Mouse (Mus musculus) heart, postnatal 0 days (tissue): ENCODE measurements around the gene Mrps18b. TPM values are rescaled to one million over a fixed set of nuclear protein-coding genes. Genes with fewer than 3 reads are reported as not detected.

Experiments used
- ATAC-seq: fragments of 200-750 bp; cut with Nextera tagmentation; 2 replicates; pipeline ENCODE4 v1.8.0; 2017; ENCODE audit warnings: low read depth, moderate number of reproducible peaks, moderate library complexity; ENCODE audit not compliant: insufficient read depth
- DNase-seq: peaks from one replicate; pipeline ENCODE4 v3.0.0-alpha.2; 2016; ENCODE audit warnings: low spot score
- H3K27ac ChIP-seq: fragments of 300-500 bp; sonication (generic); 2 replicates; pipeline ENCODE4 v1.5.1; 2014; ENCODE audit warnings: low read depth, mild to moderate bottlenecking
- H3K27me3 ChIP-seq: fragments of 300-500 bp; sonication (generic); 2 replicates; pipeline ENCODE4 v1.6.1; 2014; ENCODE audit warnings: low read length, mixed read lengths; ENCODE audit not compliant: control insufficient read depth, insufficient read depth
- H3K36me3 ChIP-seq: fragments of 300-500 bp; sonication (generic); replicated peaks from 2 replicates; pipeline ENCODE4 v1.6.1; 2014; ENCODE audit warnings: low read length, mixed read lengths; ENCODE audit not compliant: control insufficient read depth, insufficient read depth
- H3K4me1 ChIP-seq: fragments of 300-500 bp; sonication (generic); 2 replicates; pipeline ENCODE4 v1.6.1; 2014; ENCODE audit warnings: antibody characterized with exemption; ENCODE audit not compliant: control insufficient read depth, insufficient read depth
- H3K4me2 ChIP-seq: fragments of 300-500 bp; sonication (generic); 2 replicates; pipeline ENCODE4 v1.6.1; 2014; ENCODE audit warnings: low read depth, mild to moderate bottlenecking, low read length, moderate library complexity
- H3K4me3 ChIP-seq: fragments of 300-500 bp; sonication (generic); 2 replicates; pipeline ENCODE4 v1.5.1; 2014; ENCODE audit warnings: low read depth, low read length
- H3K9ac ChIP-seq: fragments of 300-500 bp; sonication (generic); replicated peaks from 2 replicates; pipeline ENCODE4 v1.6.1; 2014; ENCODE audit warnings: low read depth, low read length, mixed read lengths
- H3K9me3 ChIP-seq: fragments of 300-500 bp; sonication (generic); replicated peaks from 2 replicates; pipeline ENCODE4 v1.6.1; 2016; ENCODE audit warnings: low read length; ENCODE audit not compliant: control insufficient read depth
- CTCF ChIP-seq: IDR thresholded peaks from 2 replicates; pipeline ENCODE4 v1.5.1; 2016; ENCODE audit warnings: antibody characterized with exemption, control low read depth, low read depth
- EP300 ChIP-seq: IDR thresholded peaks from 2 replicates; pipeline ENCODE4 v1.6.1; 2016; ENCODE audit warnings: antibody characterized with exemption, low read depth
- WGBS: fragments of 180-500 bp; shearing (Covaris S2); extraction: QIAGEN DNeasy Blood & Tissue Kit; methylation state at CpG from one replicate; pipeline ENCODE4 v1.1.7; 2014; 5-methylcytosine and 5-hydroxymethylcytosine counted together
- polyA plus RNA-seq: library from polyadenylated mRNA; unstranded; fragments of >200 nt; fragmentation: Nextera tagmentation; extraction: Ambion mirVana; gene quantifications from 2 replicates; pipeline ENCODE4 v1.2.1, GENCODE M21; 2015
- total RNA-seq: library from RNA; depleted of rRNA; stranded (reverse); fragments of >200 nt; gene quantifications from 2 replicates; pipeline ENCODE4 v1.2.3, GENCODE M21; 2014; ENCODE audit warnings: low replicate concordance

The Mrps18b gene
- total and polyA plus RNA-seq, 2 experiments from 2014 or later, result 73.7 to 77.0 TPM

GRCm38 (mm10) chr17:35917463-35918251 is 1.5 kb upstream of the Mrps18b start:
- H3K9ac ChIP-seq, result peak overlapping the region; percentile 99
- H3K4me2 ChIP-seq, result peak overlapping the region; percentile 89
- peak overlapping the region; percentile 91 for H3K4me3 ChIP-seq
- no peaks in the 10 kb centered on the region for H3K27me3 ChIP-seq
- H3K36me3 ChIP-seq, result peaks cover 25% of the 10 kb centered on the region
- ATAC-seq (peak; percentile 6; the same call in 1 of the 2 replicates), DNase-seq (peak; percentile 84)
- H3K4me1 ChIP-seq, result peaks cover 18% of the 10 kb centered on the region; the same call in 1 of the 2 replicates
- no peak for TF ChIP-seq CTCF
- no peaks in the 10 kb centered on the region for H3K9me3 ChIP-seq
- peak overlapping the region; percentile 99 for H3K27ac ChIP-seq
- under 1% methylated on average over 13 of the region's 13 CpGs for WGBS

- DNase-seq (no peak), ATAC-seq (no peak)
- Histone ChIP-seq H3K27me3 (no peaks in the 10 kb centered on the region), H3K36me3 (peaks cover 31% of the 10 kb centered on the region), H3K9ac (peak overlapping the region; percentile 99), H3K9me3 (no peaks in the 10 kb centered on the region), H3K4me1 (peaks cover 18% of the 10 kb centered on the region; the same call in 1 of the 2 replicates), H3K4me2 (peak overlapping the region; percentile 89), H3K4me3 (peak overlapping the region; percentile 91), H3K27ac (peak overlapping the region; percentile 99)
- no peak for TF ChIP-seq CTCF
- no peak for TF ChIP-seq EP300
- WGBS, result 1% methylated on average over 8 of the region's 8 CpGs
These were observed 914 bp upstream of the Mrps18b start for GRCm38 (mm10) chr17:35917143-35917462.

GRCm38 (mm10) chr17:35915538-35916296 is 472 bp downstream of the Mrps18b start:
- H3K36me3 ChIP-seq, result peaks cover 35% of the 10 kb centered on the region
- under 1% methylated on average over 28 of the region's 28 CpGs for WGBS
- peak; percentile 0; the same call in 1 of the 2 replicates for ATAC-seq

GRCm38 (mm10) chr17:35914975-35915374 is 1.2 kb downstream of the Mrps18b start:
- H3K4me2 ChIP-seq, result 0 out of 2 replicates have a peak overlapping the region, but pooled peaks have one; percentile 83
- TF ChIP-seq CTCF (no peak), EP300 (no peak)
- H3K27ac ChIP-seq, result no peak overlapping the region
- DNase-seq (no peak), ATAC-seq (no peak)
- no peaks in the 10 kb centered on the region for H3K27me3 ChIP-seq
- 78% methylated on average over 6 of the region's 6 CpGs for WGBS
- H3K9ac ChIP-seq, result no peak overlapping the region
- peaks cover 16% of the 10 kb centered on the region; the same call in 1 of the 2 replicates for H3K4me1 ChIP-seq
- H3K9me3 ChIP-seq, result no peaks in the 10 kb centered on the region
- peaks cover 35% of the 10 kb centered on the region for H3K36me3 ChIP-seq
- peak overlapping the region; percentile 91; the same call in 1 of the 2 replicates for H3K4me3 ChIP-seq

More at GRCm38 (mm10) chr17:35915538-35916296, 472 bp downstream of the Mrps18b start:
- TF ChIP-seq CTCF (no peak), EP300 (no peak)
- Histone ChIP-seq H3K9me3 (no peaks in the 10 kb centered on the region), H3K4me2 (peak overlapping the region; percentile 83), H3K27ac (peak overlapping the region; percentile 94), H3K4me3 (peak overlapping the region; percentile 91), H3K9ac (peak overlapping the region; percentile 99), H3K27me3 (no peaks in the 10 kb centered on the region), H3K4me1 (peaks cover 18% of the 10 kb centered on the region; the same call in 1 of the 2 replicates)
- peak; percentile 39 for DNase-seq

GRCm38 (mm10) chr17:35909919-35910369 is 6.2 kb downstream of the Mrps18b start, which contains the start of gene Atat1:
Atat1 (minus strand) TSS chr17:35910075.
- H3K4me2 ChIP-seq, result peak within 1 kb of the TSS; percentile 70
- peak; percentile 91 for DNase-seq
- H3K9ac ChIP-seq, result peak within 1 kb of the TSS; percentile 41; the same call in 1 of the 2 replicates
- peak; percentile 88 for ATAC-seq
- H3K4me3 ChIP-seq, result peak within 1 kb of the TSS; percentile 64
- peaks cover 9% of the 10 kb centered on the region for H3K4me1 ChIP-seq
- WGBS, result 3% methylated on average over 25 of the region's 25 CpGs
- H3K9me3 ChIP-seq, result no peaks in the 10 kb centered on the region
- TF ChIP-seq EP300, result peak; percentile 36; the same call in 1 of the 2 replicates
- TF ChIP-seq CTCF, result no peak
- no peaks in the 10 kb centered on the region for H3K27me3 ChIP-seq
- peaks cover 44% of the 10 kb centered on the region for H3K36me3 ChIP-seq
- H3K27ac ChIP-seq, result peak within 1 kb of the TSS; percentile 78
